Mouse (Mus musculus) ES-E14 (cell line): ENCODE measurements around the gene Capn5.

Experiments
- CHD2 ChIP-seq: IDR thresholded peaks from 2 replicates; pipeline ENCODE4 v1.6.1; 2014; ENCODE audit warnings: mild to moderate bottlenecking, low read depth, low read length, inconsistent platforms
- ZC3H11A ChIP-seq: IDR thresholded peaks from 2 replicates; pipeline ENCODE4 v1.6.1; 2012; ENCODE audit warnings: low read depth, mild to moderate bottlenecking, inconsistent platforms, low read length, borderline replicate concordance
- ZNF384 ChIP-seq: IDR thresholded peaks from 2 replicates; pipeline ENCODE4 v1.6.1; 2012; ENCODE audit warnings: low read depth, low read length, inconsistent platforms

GRCm38 (mm10) chr7:98199381-98199780 lies 21.3 kb upstream of the Capn5 start, which contains the start of gene B3gnt6:
- TF ChIP-seq ZNF384 = no peak
- TF ChIP-seq CHD2 = no peak
- no peak for TF ChIP-seq ZC3H11A
